Mouse (Mus musculus): ENCODE results near the gene Sys1.

Sys1 gene

GRCm38 (mm10) chr2:164456864-164457300 lies at the start of gene Sys1:
Gene Sys1, plus strand, starts transcription at chr2:164456964.
- no peak for DNase-seq (ENCODE audit: low spot score in 2 of 2)

GRCm38 (mm10) chr2:164407708-164408107 lies 49.1 kb upstream of the Sys1 start:
- peak in 1 of 2 experiments; percentile 44 for DNase-seq (ENCODE audit: low spot score in 2 of 2)

- no peak for DNase-seq (ENCODE audit: low spot score in 2 of 2)
These were observed 42.6 kb upstream of the Sys1 start for GRCm38 (mm10) chr2:164414167-164414566.

DNA sequence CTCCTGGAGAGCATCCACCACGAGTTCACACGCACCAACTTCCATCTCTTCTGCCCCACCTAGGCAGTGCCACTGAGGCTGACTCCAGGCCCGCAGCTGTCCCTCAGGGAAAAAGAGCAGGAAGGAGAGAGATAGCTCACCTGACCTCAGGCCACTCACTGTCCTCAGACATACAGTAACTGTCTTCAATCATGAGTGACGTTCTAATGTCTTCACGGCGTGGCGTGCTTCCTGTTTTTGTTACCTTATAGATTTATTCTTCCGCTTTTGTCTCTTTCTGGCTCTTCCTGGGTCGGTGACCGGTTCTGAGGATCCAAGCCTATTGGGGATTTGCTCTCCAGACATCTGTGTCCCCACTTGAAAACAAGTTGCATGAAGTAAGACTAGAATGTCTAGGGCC lies 42.2 kb upstream of the Sys1 start:
- no peak for DNase-seq (ENCODE audit: low spot score in 2 of 2)

DNA sequence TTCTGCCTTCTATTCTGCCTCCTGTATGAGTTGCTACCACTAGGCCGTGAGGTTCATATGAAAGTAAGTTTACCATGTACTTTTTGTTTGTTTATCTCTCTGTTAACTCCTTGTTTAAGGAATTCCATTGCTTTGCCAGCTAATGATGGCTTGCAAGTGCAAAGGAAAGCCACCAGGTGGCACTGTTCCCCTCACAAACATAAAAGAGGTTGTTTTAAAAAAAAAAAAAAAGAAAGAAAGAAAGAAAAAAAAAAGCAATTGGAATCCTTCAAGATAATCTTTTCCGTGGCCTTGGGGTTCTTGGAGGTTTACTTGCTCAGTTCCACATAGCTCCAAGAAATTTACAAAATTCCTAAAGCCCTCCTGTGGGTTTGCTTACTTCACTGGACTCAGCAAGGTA lies 39.6 kb upstream of the Sys1 start:
- no peak for DNase-seq (ENCODE audit: low spot score in 2 of 2)

GRCm38 (mm10) chr2:164418308-164418875 lies 38.4 kb upstream of the Sys1 start:
- DNase-seq (ENCODE audit: low spot score in 2 of 2): no peak

GRCm38 (mm10) chr2:164419489-164419888 lies 37.3 kb upstream of the Sys1 start:
- DNase-seq (ENCODE audit: low spot score in 2 of 2): no peak

GRCm38 (mm10) chr2:164421306-164421705 lies 35.5 kb upstream of the Sys1 start:
- no peak for DNase-seq (ENCODE audit: low spot score in 2 of 2)

- DNase-seq (ENCODE audit: low spot score in 2 of 2): no peak
These were observed 34.8 kb upstream of the Sys1 start for GRCm38 (mm10) chr2:164421979-164422378.

GRCm38 (mm10) chr2:164422675-164423393 lies 33.9 kb upstream of the Sys1 start:
- DNase-seq (ENCODE audit: low spot score in 2 of 2): peak in 1 of 2 experiments; percentile 32

DNA sequence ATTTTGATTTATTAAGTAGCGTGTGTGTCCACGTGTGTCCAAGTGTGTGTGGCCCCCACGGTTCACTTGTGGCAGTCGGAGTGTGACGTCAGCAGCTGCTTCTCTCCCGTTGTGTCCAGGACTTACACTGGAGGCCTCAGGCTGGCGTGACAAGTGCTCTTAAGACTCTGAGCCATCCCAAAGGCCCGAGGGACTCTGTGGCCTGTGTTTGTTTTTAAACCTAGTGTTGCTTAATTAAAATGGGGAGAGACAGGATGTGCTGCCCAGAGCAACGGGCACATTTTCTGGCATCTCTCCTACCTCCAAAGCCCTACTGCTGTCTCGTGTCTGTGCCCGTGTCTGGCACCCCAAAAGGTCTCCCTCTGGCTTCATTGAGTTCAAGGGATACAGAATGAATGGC lies 33.3 kb upstream of the Sys1 start:
- no peak for DNase-seq (ENCODE audit: low spot score in 2 of 2)

DNA sequence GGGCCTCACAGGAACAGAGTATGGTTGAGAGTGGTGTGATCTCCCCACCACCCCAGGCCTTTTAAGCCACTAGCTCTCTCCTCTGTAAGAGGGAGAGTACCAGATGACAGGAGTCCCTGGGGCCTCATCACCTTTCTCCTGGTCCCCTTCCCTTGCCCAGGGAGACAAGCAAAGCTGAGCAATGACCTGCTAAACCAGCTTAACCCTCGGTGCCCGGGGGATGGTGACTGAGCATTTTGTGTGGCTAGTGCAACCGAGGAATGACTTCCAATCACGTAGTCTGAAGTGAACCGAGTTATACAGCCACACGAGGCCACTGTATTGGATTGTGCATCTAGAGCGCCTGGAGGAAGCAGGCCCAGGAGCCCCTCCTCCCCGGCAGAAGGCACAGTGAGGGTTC lies 32.4 kb upstream of the Sys1 start:
- no peak for DNase-seq (ENCODE audit: low spot score in 2 of 2)

- no peak for DNase-seq (ENCODE audit: low spot score in 2 of 2)
These were observed 31.4 kb upstream of the Sys1 start for GRCm38 (mm10) chr2:164425401-164425800.

- no peak for DNase-seq (ENCODE audit: low spot score in 2 of 2)
These were observed 30.6 kb upstream of the Sys1 start for GRCm38 (mm10) chr2:164426121-164426520.

GRCm38 (mm10) chr2:164426952-164427351 lies 29.8 kb upstream of the Sys1 start:
- DNase-seq (ENCODE audit: low spot score in 2 of 2): no peak

- DNase-seq (ENCODE audit: low spot score in 2 of 2): no peak
These were observed 28.3 kb upstream of the Sys1 start for GRCm38 (mm10) chr2:164428451-164428850.

DNA sequence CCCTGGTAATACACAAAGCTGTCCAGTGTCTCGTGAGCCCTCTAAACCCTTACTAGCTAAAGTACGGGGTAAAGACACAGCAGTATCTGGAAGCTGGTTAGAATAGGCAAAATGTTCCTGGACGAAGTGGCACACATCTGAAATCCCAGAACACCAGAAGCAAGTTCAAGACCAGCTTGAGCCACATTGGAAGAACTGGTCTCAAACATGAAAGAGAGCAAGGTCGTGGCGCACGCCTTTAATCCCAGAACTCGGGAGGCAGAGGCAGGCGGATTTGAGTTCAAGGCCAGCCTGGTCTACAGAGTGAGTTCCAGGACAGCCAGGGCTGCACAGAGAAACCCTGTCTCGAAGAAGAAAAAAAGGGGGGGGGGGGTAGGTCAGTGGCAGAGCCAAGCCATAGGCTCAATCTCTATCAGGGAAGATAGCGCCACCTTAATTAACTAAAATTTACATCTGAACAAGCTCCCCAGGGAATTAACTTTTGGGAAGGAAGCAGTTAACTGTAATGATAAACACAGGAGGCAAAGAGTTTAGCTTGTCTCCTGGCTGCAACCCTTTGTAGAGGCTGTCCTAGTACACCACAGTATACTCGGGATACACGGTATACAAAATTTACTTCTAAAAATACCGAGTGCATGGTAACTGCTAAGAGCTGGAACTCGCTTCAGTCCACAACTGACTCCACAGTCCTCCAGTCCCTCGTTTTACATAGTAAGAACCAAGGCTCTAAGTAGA lies 26.7 kb upstream of the Sys1 start:
- DNase-seq (ENCODE audit: low spot score in 2 of 2): no peak

- no peak for DNase-seq (ENCODE audit: low spot score in 2 of 2)
These were observed 26.1 kb upstream of the Sys1 start for GRCm38 (mm10) chr2:164430697-164431096.

- DNase-seq (ENCODE audit: low spot score in 2 of 2): no peak
These were observed 24.9 kb upstream of the Sys1 start for GRCm38 (mm10) chr2:164431676-164432465.

DNA sequence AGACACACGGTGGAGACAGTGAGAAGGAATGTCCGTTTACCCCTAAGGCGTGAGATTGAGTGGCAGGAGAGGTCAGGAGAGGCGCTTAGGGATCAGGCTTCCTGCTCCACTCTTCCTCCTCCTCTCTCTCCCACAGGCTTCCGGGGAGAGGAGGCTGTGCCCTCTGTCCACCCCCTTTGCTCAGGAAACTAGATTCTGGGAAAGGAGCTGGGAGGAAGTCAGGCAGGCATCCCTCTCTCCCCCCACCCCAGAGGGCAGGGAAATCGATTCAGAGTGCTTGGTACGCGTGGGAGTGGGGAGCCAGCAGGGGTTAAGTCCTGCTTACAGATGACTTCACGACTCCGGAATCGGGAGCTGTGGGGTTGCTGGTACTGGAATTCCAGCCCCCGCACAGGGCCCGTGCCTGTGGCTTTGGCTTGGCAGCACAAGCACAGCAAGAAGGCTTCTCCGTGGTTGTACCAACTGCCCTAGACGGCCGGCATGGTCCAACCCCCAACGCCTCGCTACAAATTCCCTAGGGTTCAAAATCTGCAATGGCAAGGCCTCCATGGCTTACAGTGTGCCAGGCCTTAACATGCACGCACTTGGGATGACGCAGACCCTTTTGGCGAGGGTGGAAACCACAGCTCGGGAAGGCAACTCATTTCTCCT lies 24.1 kb upstream of the Sys1 start:
- DNase-seq (ENCODE audit: low spot score in 2 of 2): no peak

DNA sequence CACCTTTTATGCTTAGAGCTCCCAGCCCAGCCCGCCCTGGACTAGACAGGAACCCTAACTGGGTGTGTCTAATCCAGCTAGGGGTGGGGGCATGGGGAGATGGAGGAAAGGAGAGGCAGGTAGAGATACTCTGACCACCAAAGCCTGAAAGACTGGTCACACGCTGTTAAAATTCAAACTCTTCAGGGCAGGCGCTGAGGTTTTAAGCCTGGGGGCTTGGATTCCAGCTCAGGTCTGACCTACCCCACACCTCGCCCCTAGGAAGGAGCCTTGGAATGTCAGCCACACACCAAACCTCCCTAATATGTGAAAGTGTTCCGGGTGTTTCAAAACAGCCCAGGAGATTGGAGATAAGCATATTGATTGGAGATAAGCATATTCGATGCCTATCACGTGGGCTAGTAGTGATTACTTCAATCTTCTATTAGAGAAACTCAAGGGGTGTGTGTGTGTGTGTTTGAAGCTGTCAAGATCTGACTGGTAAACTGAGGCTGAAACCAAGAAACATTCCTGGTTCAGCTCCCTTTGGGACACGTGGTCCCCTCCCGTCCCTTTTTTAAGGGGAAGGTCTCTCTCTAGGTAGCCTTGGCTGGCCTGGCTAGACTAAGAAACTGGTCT lies 23.4 kb upstream of the Sys1 start:
- DNase-seq (ENCODE audit: low spot score in 2 of 2): no peak
